Mouse (Mus musculus): ENCODE measurements around the gene Adgrg3. TPM values are rescaled to one million over a fixed set of nuclear protein-coding genes. Genes with fewer than 3 reads are reported as not detected.

Gene Adgrg3
- polyA plus RNA-seq, 1 experiment from 2014 or later: 1.1 TPM

GRCm38 (mm10) chr8:95002089-95002655 is 15.3 kb upstream of the Adgrg3 start:
- H3K9ac ChIP-seq (replicated peaks; ENCODE audit: low read depth, low read length): no peak overlapping the region
- 48% methylated on average over 8 of the region's 8 CpGs for WGBS

GRCm38 (mm10) chr8:95012442-95012919 is 5.0 kb upstream of the Adgrg3 start:
- Histone ChIP-seq H3K4me3 (ENCODE audit: low read depth, low read length) (no peak overlapping the region), H3K9me3 (ENCODE audit: control insufficient read depth, low read length) (no peaks in the 10 kb centered on the region), H3K27me3 (ENCODE audit: control insufficient read depth, insufficient read depth, low read length) (no peaks in the 10 kb centered on the region), H3K36me3 (ENCODE audit: control insufficient read depth, insufficient read depth, low read length) (peaks cover 74% of the 10 kb centered on the region), H3K4me1 (ENCODE audit: control insufficient read depth, insufficient read depth, low read length) (no peaks in the 10 kb centered on the region), H3K4me2 (ENCODE audit: low read depth, low read length) (no peak overlapping the region), H3K27ac (ENCODE audit: low read depth, low read length) (no peak overlapping the region), H3K9ac (replicated peaks; ENCODE audit: low read depth, low read length) (no peak overlapping the region)
- ATAC-seq (ENCODE audit: low read depth): no peak
- WGBS: 88% methylated on average over 15 of the region's 15 CpGs

More at GRCm38 (mm10) chr8:95002089-95002655, 15.3 kb upstream of the Adgrg3 start:
- Histone ChIP-seq H3K27me3 (ENCODE audit: control insufficient read depth, insufficient read depth, low read length) (no peaks in the 10 kb centered on the region), H3K36me3 (ENCODE audit: control insufficient read depth, insufficient read depth, low read length) (peaks cover 38% of the 10 kb centered on the region), H3K4me3 (ENCODE audit: low read depth, low read length) (no peak overlapping the region), H3K4me2 (ENCODE audit: low read depth, low read length) (no peak overlapping the region), H3K27ac (ENCODE audit: low read depth, low read length) (no peak overlapping the region), H3K9me3 (ENCODE audit: control insufficient read depth, low read length) (no peaks in the 10 kb centered on the region), H3K4me1 (ENCODE audit: control insufficient read depth, insufficient read depth, low read length) (peaks cover 48% of the 10 kb centered on the region)
- no peak for ATAC-seq (ENCODE audit: low read depth)

GRCm38 (mm10) chr8:95015866-95016265 is 1.6 kb upstream of the Adgrg3 start:
- H3K9ac ChIP-seq (replicated peaks; ENCODE audit: low read depth, low read length): no peak overlapping the region
- H3K27ac ChIP-seq (ENCODE audit: low read depth, low read length): no peak overlapping the region
- peaks cover 45% of the 10 kb centered on the region for H3K36me3 ChIP-seq (ENCODE audit: control insufficient read depth, insufficient read depth, low read length)
- H3K4me1 ChIP-seq (ENCODE audit: control insufficient read depth, insufficient read depth, low read length): no peaks in the 10 kb centered on the region
- no peak for ATAC-seq (ENCODE audit: low read depth)
- WGBS: 82% methylated on average over 4 of the region's 4 CpGs
- no peak overlapping the region for H3K4me3 ChIP-seq (ENCODE audit: low read depth, low read length)
- H3K9me3 ChIP-seq (ENCODE audit: control insufficient read depth, low read length): no peaks in the 10 kb centered on the region
- no peak overlapping the region for H3K4me2 ChIP-seq (ENCODE audit: low read depth, low read length)
- no peaks in the 10 kb centered on the region for H3K27me3 ChIP-seq (ENCODE audit: control insufficient read depth, insufficient read depth, low read length)

GRCm38 (mm10) chr8:95016684-95017083 is 808 bp upstream of the Adgrg3 start:
- peaks cover 36% of the 10 kb centered on the region for H3K36me3 ChIP-seq (ENCODE audit: control insufficient read depth, insufficient read depth, low read length)
- no peak overlapping the region for H3K9ac ChIP-seq (replicated peaks; ENCODE audit: low read depth, low read length)
- no peaks in the 10 kb centered on the region for H3K27me3 ChIP-seq (ENCODE audit: control insufficient read depth, insufficient read depth, low read length)
- H3K9me3 ChIP-seq (ENCODE audit: control insufficient read depth, low read length): no peaks in the 10 kb centered on the region
- H3K4me2 ChIP-seq (ENCODE audit: low read depth, low read length): no peak overlapping the region
- no peak overlapping the region for H3K27ac ChIP-seq (ENCODE audit: low read depth, low read length)
- ATAC-seq (ENCODE audit: low read depth): peak; percentile 10
- H3K4me3 ChIP-seq (ENCODE audit: low read depth, low read length): no peak overlapping the region
- H3K4me1 ChIP-seq (ENCODE audit: control insufficient read depth, insufficient read depth, low read length): no peaks in the 10 kb centered on the region
- 75% methylated on average over 4 of the region's 4 CpGs for WGBS

- ATAC-seq (ENCODE audit: low read depth): no peak
- no peak overlapping the region for H3K4me3 ChIP-seq (ENCODE audit: low read depth, low read length)
- 82% methylated on average over 9 of the region's 9 CpGs for WGBS
- no peaks in the 10 kb centered on the region for H3K4me1 ChIP-seq (ENCODE audit: control insufficient read depth, insufficient read depth, low read length)
- no peak overlapping the region for H3K27ac ChIP-seq (ENCODE audit: low read depth, low read length)
- H3K36me3 ChIP-seq (ENCODE audit: control insufficient read depth, insufficient read depth, low read length): peaks cover 24% of the 10 kb centered on the region
- no peak overlapping the region for H3K9ac ChIP-seq (replicated peaks; ENCODE audit: low read depth, low read length)
- no peaks in the 10 kb centered on the region for H3K9me3 ChIP-seq (ENCODE audit: control insufficient read depth, low read length)
- no peaks in the 10 kb centered on the region for H3K27me3 ChIP-seq (ENCODE audit: control insufficient read depth, insufficient read depth, low read length)
- no peak overlapping the region for H3K4me2 ChIP-seq (ENCODE audit: low read depth, low read length)
Observed at GRCm38 (mm10) chr8:95017969-95018635, 610 bp downstream of the Adgrg3 start.

- Histone ChIP-seq H3K27me3 (ENCODE audit: control insufficient read depth, insufficient read depth, low read length) (no peaks in the 10 kb centered on the region), H3K9me3 (ENCODE audit: control insufficient read depth, low read length) (no peaks in the 10 kb centered on the region), H3K4me1 (ENCODE audit: control insufficient read depth, insufficient read depth, low read length) (no peaks in the 10 kb centered on the region), H3K36me3 (ENCODE audit: control insufficient read depth, insufficient read depth, low read length) (0 out of 2 replicates have a peak, but pooled peaks cover 6% of the 10 kb centered on the region), H3K4me2 (ENCODE audit: low read depth, low read length) (no peak overlapping the region), H3K4me3 (ENCODE audit: low read depth, low read length) (no peak overlapping the region), H3K27ac (ENCODE audit: low read depth, low read length) (no peak overlapping the region), H3K9ac (replicated peaks; ENCODE audit: low read depth, low read length) (no peak overlapping the region)
- no peak for ATAC-seq (ENCODE audit: low read depth)
- 80% methylated on average over 12 of the region's 12 CpGs for WGBS
Observed at GRCm38 (mm10) chr8:95020293-95020777, 2.8 kb downstream of the Adgrg3 start.

- no peak for ATAC-seq (ENCODE audit: low read depth)
- H3K9me3 ChIP-seq (ENCODE audit: control insufficient read depth, low read length): no peaks in the 10 kb centered on the region
- H3K4me3 ChIP-seq (ENCODE audit: low read depth, low read length): no peak overlapping the region
- no peaks in the 10 kb centered on the region for H3K4me1 ChIP-seq (ENCODE audit: control insufficient read depth, insufficient read depth, low read length)
- 0 out of 2 replicates have a peak, but pooled peaks cover 2% of the 10 kb centered on the region for H3K36me3 ChIP-seq (ENCODE audit: control insufficient read depth, insufficient read depth, low read length)
- WGBS: 85% methylated on average over 10 of the region's 10 CpGs
- H3K27me3 ChIP-seq (ENCODE audit: control insufficient read depth, insufficient read depth, low read length): no peaks in the 10 kb centered on the region
- H3K4me2 ChIP-seq (ENCODE audit: low read depth, low read length): no peak overlapping the region
- H3K27ac ChIP-seq (ENCODE audit: low read depth, low read length): no peak overlapping the region
- H3K9ac ChIP-seq (replicated peaks; ENCODE audit: low read depth, low read length): no peak overlapping the region
Observed at GRCm38 (mm10) chr8:95020821-95021220, 3.3 kb downstream of the Adgrg3 start.

GRCm38 (mm10) chr8:95023201-95023600 is 5.7 kb downstream of the Adgrg3 start:
- H3K4me2 ChIP-seq (ENCODE audit: low read depth, low read length): no peak overlapping the region
- H3K4me3 ChIP-seq (ENCODE audit: low read depth, low read length): no peak overlapping the region
- ATAC-seq (ENCODE audit: low read depth): no peak
- no peak overlapping the region for H3K9ac ChIP-seq (replicated peaks; ENCODE audit: low read depth, low read length)
- H3K27me3 ChIP-seq (ENCODE audit: control insufficient read depth, insufficient read depth, low read length): no peaks in the 10 kb centered on the region
- WGBS: 37% methylated on average over 8 of the region's 8 CpGs
- H3K4me1 ChIP-seq (ENCODE audit: control insufficient read depth, insufficient read depth, low read length): no peaks in the 10 kb centered on the region
- H3K27ac ChIP-seq (ENCODE audit: low read depth, low read length): no peak overlapping the region
- no peaks in the 10 kb centered on the region for H3K9me3 ChIP-seq (ENCODE audit: control insufficient read depth, low read length)
- no peaks in the 10 kb centered on the region for H3K36me3 ChIP-seq (ENCODE audit: control insufficient read depth, insufficient read depth, low read length)

- H3K4me1 ChIP-seq (ENCODE audit: control insufficient read depth, insufficient read depth, low read length): no peaks in the 10 kb centered on the region
- 83% methylated on average over 4 of the region's 4 CpGs for WGBS
- no peaks in the 10 kb centered on the region for H3K27me3 ChIP-seq (ENCODE audit: control insufficient read depth, insufficient read depth, low read length)
- H3K27ac ChIP-seq (ENCODE audit: low read depth, low read length): no peak overlapping the region
- no peak overlapping the region for H3K4me3 ChIP-seq (ENCODE audit: low read depth, low read length)
- H3K9me3 ChIP-seq (ENCODE audit: control insufficient read depth, low read length): no peaks in the 10 kb centered on the region
- H3K4me2 ChIP-seq (ENCODE audit: low read depth, low read length): no peak overlapping the region
- H3K36me3 ChIP-seq (ENCODE audit: control insufficient read depth, insufficient read depth, low read length): no peaks in the 10 kb centered on the region
- no peak overlapping the region for H3K9ac ChIP-seq (replicated peaks; ENCODE audit: low read depth, low read length)
- no peak for ATAC-seq (ENCODE audit: low read depth)
Observed at GRCm38 (mm10) chr8:95024387-95024786, 6.9 kb downstream of the Adgrg3 start.
